Mouse (Mus musculus) WW6 (cell line): ENCODE results near the gene Rhot2.

Source experiments
- DNase-seq: peaks from one replicate; pipeline ENCODE4 v3.0.0-alpha.2; 2013; ENCODE audit warnings: low read depth, low spot score

The Rhot2 gene

DNA sequence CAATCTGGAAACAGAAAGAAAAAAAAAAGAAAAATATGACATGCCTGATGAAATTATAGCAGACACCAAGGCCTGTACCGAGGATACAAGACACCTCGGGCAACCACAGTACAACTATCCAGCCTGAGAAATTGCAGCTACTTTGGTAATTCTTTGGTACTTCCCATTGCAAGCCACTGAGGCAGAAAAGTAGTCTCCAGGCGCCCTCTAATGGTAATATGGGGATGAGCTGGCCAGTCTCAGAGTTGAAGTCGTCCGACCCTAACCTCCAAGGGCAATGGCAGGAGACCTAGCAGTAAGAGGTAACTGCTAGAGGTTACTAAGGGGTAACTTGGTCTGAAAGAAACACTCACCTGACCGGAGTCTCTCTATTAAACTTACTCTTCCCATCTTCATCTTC, 43.6 kb downstream of the Rhot2 start:
- no peak for DNase-seq

DNA sequence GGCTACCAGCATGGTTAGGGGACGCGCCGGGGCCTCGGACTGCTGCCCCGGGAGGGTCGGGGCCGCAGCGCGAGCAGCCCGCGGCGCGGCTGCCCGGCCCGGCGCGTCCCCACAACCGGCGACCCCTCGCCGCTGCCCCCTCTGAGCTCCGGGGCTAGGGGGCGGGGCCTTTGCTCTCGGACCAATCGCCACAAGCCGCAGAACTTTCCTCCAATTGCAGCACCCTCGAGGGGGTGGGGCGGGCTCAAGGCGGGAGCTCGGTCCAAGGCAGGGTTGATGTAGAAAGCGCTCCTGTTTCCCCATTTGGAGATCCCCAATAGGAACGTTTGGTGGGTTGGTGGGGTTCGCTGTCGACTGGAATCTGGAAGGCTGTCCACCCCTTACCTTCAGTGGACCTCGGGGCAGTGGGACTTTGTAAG, 47.7 kb downstream of the Rhot2 start, which contains the start of gene Metrn:
Metrn (minus strand) TSS at position 186 of the 419 bp plus-strand sequence.
- DNase-seq, result no peak

DNA sequence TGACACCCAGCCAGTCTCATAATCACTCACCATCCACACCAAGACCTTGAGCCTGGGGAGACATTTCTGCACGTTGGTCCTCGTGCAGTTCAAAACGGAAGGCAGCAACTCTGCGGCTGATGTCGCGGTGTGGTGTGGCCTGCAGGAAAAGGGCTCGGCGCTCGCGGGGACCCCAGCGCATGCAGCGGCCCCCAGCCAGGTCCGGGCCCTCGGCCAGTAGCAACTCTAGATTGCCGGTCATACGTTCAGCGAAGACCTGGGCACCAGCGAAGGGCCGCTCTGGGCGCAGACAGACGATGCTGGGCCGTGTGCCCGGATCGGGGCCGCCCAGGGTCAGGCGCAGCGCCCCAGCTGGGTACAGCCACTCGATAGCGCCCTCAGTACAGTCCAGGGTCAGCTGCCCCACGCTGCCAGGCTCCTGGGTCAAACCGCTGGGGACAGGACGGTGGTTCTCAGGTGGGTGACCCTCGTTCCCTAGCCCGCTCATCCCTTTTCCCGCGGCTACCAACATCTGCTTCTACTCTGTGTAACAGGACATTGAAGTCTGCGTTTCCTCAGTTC, 48.4 kb downstream of the Rhot2 start:
- no peak for DNase-seq

DNA sequence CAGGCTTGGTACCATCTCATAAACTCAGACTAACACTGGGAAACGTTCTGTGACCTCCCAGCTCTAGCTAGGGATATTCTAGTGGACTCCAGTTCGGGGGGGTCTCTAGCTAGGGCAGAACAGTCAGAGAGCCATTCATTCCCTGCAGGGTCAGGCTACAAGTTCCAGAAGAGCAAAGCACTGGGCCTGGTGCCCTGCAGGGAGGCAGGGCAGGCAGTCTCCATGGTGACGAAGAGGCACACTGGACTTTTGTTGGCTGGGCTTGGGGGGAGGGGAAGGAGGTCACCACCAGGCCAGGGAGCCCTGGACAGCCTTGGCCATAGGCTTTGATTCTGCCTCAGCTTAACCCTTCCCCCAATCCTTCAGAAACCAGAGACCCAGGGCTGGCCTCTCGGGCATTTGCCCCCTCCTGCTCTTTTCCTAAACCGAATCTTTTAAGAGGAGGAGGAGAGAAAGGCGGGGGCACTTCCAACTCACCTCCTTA, 49.0 kb downstream of the Rhot2 start, which contains the start of gene AC134908.4:
AC134908.4 (minus strand) TSS at position 51 of the 484 bp plus-strand sequence.
- no peak for DNase-seq

DNA sequence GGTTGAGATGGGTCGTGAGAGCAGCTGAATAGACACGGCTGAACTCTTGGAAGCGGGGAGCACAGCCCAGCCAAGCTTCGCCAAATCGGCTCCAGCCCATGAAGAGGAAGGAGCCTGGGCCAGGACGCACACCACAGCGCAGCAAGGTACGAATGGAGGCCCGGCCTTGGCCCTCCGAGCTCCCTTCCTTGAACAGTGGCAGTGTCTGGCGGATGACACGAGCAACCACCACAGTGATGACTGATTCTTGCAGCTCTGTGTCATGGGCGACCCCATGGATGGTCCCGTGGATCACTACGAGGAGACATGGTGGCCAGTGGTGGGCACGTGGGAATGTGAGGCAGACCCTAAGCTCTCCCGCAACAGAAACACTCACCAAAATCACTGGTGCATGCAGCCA, 49.7 kb downstream of the Rhot2 start:
- DNase-seq, result no peak

DNA sequence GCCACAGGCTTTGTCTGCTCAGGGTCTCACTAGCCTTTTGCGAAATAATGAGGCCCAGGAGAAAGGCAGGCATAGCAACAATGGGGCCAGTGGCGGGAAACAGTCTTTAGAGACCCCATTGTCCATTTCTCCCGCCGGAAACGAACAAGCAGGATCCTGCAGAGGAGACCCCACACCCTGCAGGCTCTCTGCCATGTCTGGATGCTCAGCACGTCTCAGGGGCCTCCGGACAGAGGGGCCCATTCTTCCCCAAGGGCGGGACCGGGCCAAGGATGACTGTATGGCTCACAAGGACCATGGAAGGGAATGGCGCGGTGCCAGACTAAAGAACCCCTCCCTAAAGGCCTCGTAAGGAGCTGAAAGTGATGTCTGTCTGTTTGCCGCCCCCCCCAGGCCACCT, 50.5 kb downstream of the Rhot2 start:
- no peak for DNase-seq

DNA sequence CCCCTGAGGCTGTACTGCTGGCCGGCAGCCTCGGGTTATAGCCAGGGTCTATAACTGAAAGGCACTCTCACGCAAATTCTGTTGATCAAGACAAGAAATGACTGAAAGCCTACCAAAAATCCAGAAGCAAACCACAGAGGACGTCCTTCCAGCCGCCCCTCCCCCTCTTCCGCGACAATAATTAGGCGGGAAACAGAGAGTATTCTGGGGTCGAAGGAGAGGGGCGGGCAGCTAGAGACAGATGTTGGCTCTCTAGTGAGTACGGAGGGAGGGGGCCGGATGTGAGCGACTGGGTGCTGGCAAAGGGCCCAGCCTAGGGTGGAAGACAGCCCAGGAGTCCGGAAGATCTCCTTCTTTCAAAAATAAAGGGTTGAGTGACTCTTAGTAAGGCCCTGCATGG, 52.0 kb downstream of the Rhot2 start, which contains the start of gene Fam173a:
Fam173a (minus strand) TSS at position 287 of the 400 bp plus-strand sequence.
- DNase-seq, result no peak

DNA sequence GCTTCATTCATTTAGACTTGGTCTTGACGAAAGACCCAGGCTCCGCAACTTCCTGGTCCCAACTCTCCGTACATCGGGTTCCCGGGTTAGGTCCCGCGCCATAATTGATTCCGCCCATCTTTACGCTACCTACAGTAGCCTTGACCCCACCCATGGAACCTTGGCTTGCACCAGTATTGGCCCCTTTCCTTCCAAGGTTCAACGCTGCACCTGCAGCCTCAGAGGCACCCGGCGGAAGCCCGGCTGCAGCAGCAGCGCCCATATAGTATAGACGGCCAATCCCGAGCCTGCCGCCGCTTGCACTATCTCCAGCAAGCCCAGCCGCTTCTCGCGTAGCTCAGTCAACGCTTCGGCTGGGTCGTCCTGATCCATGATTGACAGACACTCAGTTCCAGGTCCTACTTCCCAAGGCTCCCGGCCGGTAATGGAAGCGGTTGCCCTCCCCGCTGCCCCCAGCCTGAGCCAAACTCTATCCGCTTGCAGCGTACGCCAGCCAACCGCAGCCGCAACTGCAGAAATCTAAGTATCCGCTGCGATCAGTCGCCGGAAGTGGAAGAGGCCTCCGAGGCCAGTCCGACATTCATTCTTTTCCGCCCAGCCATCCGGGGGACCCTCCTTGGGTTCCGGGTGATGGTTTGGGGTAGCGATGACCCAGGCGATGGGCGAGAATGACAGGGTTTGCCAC, 52.7 kb downstream of the Rhot2 start:
- DNase-seq, result no peak

DNA sequence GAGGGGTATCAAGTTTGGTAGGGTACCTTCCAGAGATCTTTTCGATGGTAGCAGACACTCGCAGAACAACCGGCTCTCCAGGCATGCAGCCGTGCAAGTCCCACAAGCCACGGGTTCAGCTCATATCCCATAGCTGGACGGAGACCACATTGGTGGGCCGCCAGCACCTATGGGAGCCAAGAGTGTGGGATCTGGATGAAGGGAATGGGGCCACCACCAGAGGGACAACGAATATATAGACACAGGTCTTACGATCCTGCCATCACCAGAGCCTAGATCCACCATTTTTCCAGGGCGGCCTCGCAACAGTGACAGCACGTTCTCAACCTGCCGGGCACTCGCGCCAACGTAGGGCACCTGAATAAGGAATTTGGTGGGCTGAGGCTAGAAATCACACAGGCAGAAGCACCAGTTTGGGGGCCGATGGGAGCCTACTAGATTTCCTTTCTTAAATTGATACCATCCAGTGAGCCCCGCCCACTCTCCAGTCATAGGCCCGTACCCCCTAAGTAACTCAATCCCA, 53.3 kb downstream of the Rhot2 start:
- no peak for DNase-seq
